Mouse (Mus musculus) lung, postnatal 0 days (tissue): ENCODE data around the gene Slc9a5. TPM values are rescaled to one million over a fixed set of nuclear protein-coding genes. Genes with fewer than 3 reads are reported as not detected.

Source experiments
- ATAC-seq: fragments of 200-750 bp; cut with Nextera tagmentation; 2 replicates; pipeline ENCODE4 v1.8.0; 2017; ENCODE audit warnings: moderate library complexity
- DNase-seq: peaks from one replicate; pipeline ENCODE4 v3.0.0-alpha.2; 2016; ENCODE audit warnings: low spot score
- H3K27ac ChIP-seq: fragments of 300-500 bp; sonication (generic); 2 replicates; pipeline ENCODE4 v1.5.1; 2014; ENCODE audit warnings: antibody characterized with exemption, mild to moderate bottlenecking, low read length, mixed read lengths
- H3K27me3 ChIP-seq: fragments of 300-500 bp; sonication (generic); replicated peaks from 2 replicates; pipeline ENCODE4 v1.6.1; 2014; ENCODE audit warnings: low read length, mixed read lengths; ENCODE audit not compliant: insufficient read depth
- H3K36me3 ChIP-seq: fragments of 300-500 bp; sonication (generic); 2 replicates; pipeline ENCODE4 v1.6.1; 2014; ENCODE audit warnings: low read length, mixed read lengths; ENCODE audit not compliant: insufficient read depth
- H3K4me1 ChIP-seq: fragments of 300-500 bp; sonication (generic); 2 replicates; pipeline ENCODE4 v1.6.1; 2014; ENCODE audit warnings: antibody characterized with exemption, low read depth, low read length, mixed read lengths; ENCODE audit not compliant: insufficient read depth
- H3K4me2 ChIP-seq: fragments of 300-500 bp; sonication (generic); replicated peaks from 2 replicates; pipeline ENCODE4 v1.6.1; 2014; ENCODE audit warnings: low read depth, mild to moderate bottlenecking, low read length, moderate library complexity, mixed read lengths
- H3K4me3 ChIP-seq: fragments of 300-500 bp; sonication (generic); 2 replicates; pipeline ENCODE4 v1.5.1; 2014; ENCODE audit warnings: low read depth, low read length
- H3K9ac ChIP-seq: fragments of 300-500 bp; sonication (generic); replicated peaks from 2 replicates; pipeline ENCODE4 v1.6.1; 2014; ENCODE audit warnings: low read depth, mild to moderate bottlenecking
- H3K9me3 ChIP-seq: fragments of 300-500 bp; sonication (generic); 2 replicates; pipeline ENCODE4 v1.6.1; 2016; ENCODE audit warnings: low read length, mixed read lengths
- CTCF ChIP-seq: IDR thresholded peaks from 2 replicates; pipeline ENCODE4 v1.5.1; 2016; ENCODE audit warnings: antibody characterized with exemption, mild to moderate bottlenecking
- EP300 ChIP-seq: IDR thresholded peaks from 2 replicates; pipeline ENCODE4 v1.6.1; 2016; ENCODE audit warnings: antibody characterized with exemption, mild to moderate bottlenecking, control low read depth
- WGBS: fragments of 180-500 bp; shearing (Covaris S2); extraction: QIAGEN DNeasy Blood & Tissue Kit; methylation state at CpG from one replicate; pipeline ENCODE4 v1.1.7; 2014; 5-methylcytosine and 5-hydroxymethylcytosine counted together
- polyA plus RNA-seq: library from polyadenylated mRNA; unstranded; fragments of >200 nt; fragmentation: Nextera tagmentation; extraction: Ambion mirVana; gene quantifications from 2 replicates; pipeline ENCODE4 v1.2.1, GENCODE M21; 2015

The Slc9a5 gene
- polyA plus RNA-seq, 1 experiment from 2014 or later, result 1.7 TPM

- H3K4me1 ChIP-seq, result no peaks in the 10 kb centered on the region
- H3K4me3 ChIP-seq, result no peak overlapping the region
- 91% methylated on average over 9 of the region's 9 CpGs for WGBS
- no peak overlapping the region for H3K9ac ChIP-seq
- H3K4me2 ChIP-seq, result no peak overlapping the region
- H3K27me3 ChIP-seq, result no peaks in the 10 kb centered on the region
- no peak for ATAC-seq
- H3K9me3 ChIP-seq, result no peaks in the 10 kb centered on the region
- no peak for TF ChIP-seq CTCF
- no peak for TF ChIP-seq EP300
- H3K27ac ChIP-seq, result no peak overlapping the region
- no peak for DNase-seq
- H3K36me3 ChIP-seq, result peaks cover 78% of the 10 kb centered on the region
Measured at GRCm38 (mm10) chr8:105331931-105332330, 16.7 kb upstream of the Slc9a5 start.

GRCm38 (mm10) chr8:105332523-105332922 lies 16.1 kb upstream of the Slc9a5 start:
- Histone ChIP-seq H3K27me3 (no peaks in the 10 kb centered on the region), H3K9me3 (no peaks in the 10 kb centered on the region), H3K4me1 (no peaks in the 10 kb centered on the region), H3K4me3 (no peak overlapping the region), H3K4me2 (no peak overlapping the region), H3K36me3 (peaks cover 82% of the 10 kb centered on the region), H3K27ac (no peak overlapping the region), H3K9ac (no peak overlapping the region)
- 33% methylated on average over 2 of the region's 2 CpGs for WGBS
- no peak for TF ChIP-seq CTCF
- no peak for DNase-seq
- ATAC-seq, result no peak

GRCm38 (mm10) chr8:105336373-105337130 lies 12.1 kb upstream of the Slc9a5 start:
- ATAC-seq, result no peak
- H3K9me3 ChIP-seq, result no peaks in the 10 kb centered on the region
- peaks cover 65% of the 10 kb centered on the region for H3K36me3 ChIP-seq
- 80% methylated on average over 32 of the region's 32 CpGs for WGBS
- H3K27me3 ChIP-seq, result no peaks in the 10 kb centered on the region
- H3K9ac ChIP-seq, result no peak overlapping the region
- TF ChIP-seq EP300 (no peak), CTCF (no peak)
- H3K4me1 ChIP-seq, result peaks cover 28% of the 10 kb centered on the region
- DNase-seq, result no peak
- no peak overlapping the region for H3K4me3 ChIP-seq
- H3K4me2 ChIP-seq, result no peak overlapping the region
- H3K27ac ChIP-seq, result no peak overlapping the region

- 27% methylated on average over 4 of the region's 4 CpGs for WGBS
- no peak overlapping the region for H3K4me3 ChIP-seq
- H3K27me3 ChIP-seq, result no peaks in the 10 kb centered on the region
- DNase-seq (peak; percentile 19), ATAC-seq (no peak)
- H3K4me2 ChIP-seq, result no peak overlapping the region
- H3K36me3 ChIP-seq, result peaks cover 47% of the 10 kb centered on the region
- H3K9ac ChIP-seq, result no peak overlapping the region
- peaks cover 40% of the 10 kb centered on the region for H3K4me1 ChIP-seq
- no peaks in the 10 kb centered on the region for H3K9me3 ChIP-seq
- TF ChIP-seq CTCF (no peak), EP300 (no peak)
- H3K27ac ChIP-seq, result peak overlapping the region; percentile 86
Measured at GRCm38 (mm10) chr8:105338992-105339391, 9.7 kb upstream of the Slc9a5 start.

- DNase-seq, result peak; percentile 90
- H3K4me1 ChIP-seq, result peaks cover 46% of the 10 kb centered on the region
Measured at GRCm38 (mm10) chr8:105339886-105340635, 8.6 kb upstream of the Slc9a5 start.

GRCm38 (mm10) chr8:105341399-105341798 lies 7.2 kb upstream of the Slc9a5 start:
- ATAC-seq (peak; percentile 65), DNase-seq (peak; percentile 95)
- Histone ChIP-seq H3K36me3 (peaks cover 23% of the 10 kb centered on the region; the same call in 1 of the 2 replicates), H3K4me1 (peaks cover 53% of the 10 kb centered on the region), H3K27ac (peak overlapping the region; percentile 86), H3K9ac (no peak overlapping the region), H3K4me3 (no peak overlapping the region), H3K27me3 (no peaks in the 10 kb centered on the region), H3K4me2 (no peak overlapping the region), H3K9me3 (no peaks in the 10 kb centered on the region)
- 28% methylated on average over 8 of the region's 8 CpGs for WGBS
- peak; percentile 90 for TF ChIP-seq EP300
- TF ChIP-seq CTCF, result no peak

More at GRCm38 (mm10) chr8:105339886-105340635, 8.6 kb upstream of the Slc9a5 start:
- no peak overlapping the region for H3K9ac ChIP-seq
- H3K4me2 ChIP-seq, result peak overlapping the region; percentile 36
- H3K4me3 ChIP-seq, result no peak overlapping the region
- WGBS, result 18% methylated on average over 6 of the region's 6 CpGs
- H3K9me3 ChIP-seq, result no peaks in the 10 kb centered on the region
- ATAC-seq, result peak; percentile 69
- TF ChIP-seq EP300, result no peak; the same call in 1 of the 2 replicates
- TF ChIP-seq CTCF, result no peak
- peak overlapping the region; percentile 86 for H3K27ac ChIP-seq
- H3K36me3 ChIP-seq, result peaks cover 37% of the 10 kb centered on the region; the same call in 1 of the 2 replicates
- no peaks in the 10 kb centered on the region for H3K27me3 ChIP-seq
